Mouse (Mus musculus): ENCODE results near the gene Gtf3c6. TPM values are rescaled to one million over a fixed set of nuclear protein-coding genes. Genes with fewer than 3 reads are reported as not detected.
A peak's percentile ranks its signal among the peaks of the same experiment; 100 is the strongest.

Gene Gtf3c6
- polyA plus RNA-seq, 1 experiment, result 17.2 TPM

- Histone ChIP-seq H3K4me3 (replicated peaks) (no peak overlapping the region), H3K36me3 (replicated peaks; ENCODE audit: low read length) (peaks cover 57% of the 10 kb centered on the region), H3K4me1 (peaks cover 66% of the 10 kb centered on the region), H3K27me3 (replicated peaks) (no peaks in the 10 kb centered on the region), H3K9me3 (no peaks in the 10 kb centered on the region)
- TF ChIP-seq FLI1 (IDR thresholded peaks at IDR 0.05; ENCODE audit: low read length) (no peak), GATA1 (IDR thresholded peaks at IDR 0.05; ENCODE audit: borderline replicate concordance, low read length) (no peak)
Observed at GRCm38 (mm10) chr10:40284179-40284831, 26.4 kb upstream of the Gtf3c6 start.

GRCm38 (mm10) chr10:40283636-40284035 lies 25.7 kb upstream of the Gtf3c6 start:
- Histone ChIP-seq H3K27me3 (replicated peaks) (no peaks in the 10 kb centered on the region), H3K9me3 (no peaks in the 10 kb centered on the region), H3K36me3 (replicated peaks; ENCODE audit: low read length) (peaks cover 56% of the 10 kb centered on the region), H3K4me1 (peaks cover 71% of the 10 kb centered on the region), H3K4me3 (replicated peaks) (no peak overlapping the region)
- TF ChIP-seq FLI1 (IDR thresholded peaks at IDR 0.05; ENCODE audit: low read length) (no peak), GATA1 (IDR thresholded peaks at IDR 0.05; ENCODE audit: borderline replicate concordance, low read length) (no peak)

- Histone ChIP-seq H3K36me3 (replicated peaks; ENCODE audit: low read length) (peaks cover 48% of the 10 kb centered on the region), H3K4me3 (replicated peaks) (no peak overlapping the region), H3K4me1 (peaks cover 78% of the 10 kb centered on the region), H3K9me3 (no peaks in the 10 kb centered on the region), H3K27me3 (replicated peaks) (no peaks in the 10 kb centered on the region)
- TF ChIP-seq FLI1 (IDR thresholded peaks at IDR 0.05; ENCODE audit: low read length) (no peak), GATA1 (IDR thresholded peaks at IDR 0.05; ENCODE audit: borderline replicate concordance, low read length) (no peak)
Observed at GRCm38 (mm10) chr10:40281565-40281964, 23.7 kb upstream of the Gtf3c6 start.

- TF ChIP-seq FLI1 (IDR thresholded peaks at IDR 0.05; ENCODE audit: low read length), result no peak
- no peak for TF ChIP-seq GATA1 (IDR thresholded peaks at IDR 0.05; ENCODE audit: borderline replicate concordance, low read length)
- Histone ChIP-seq H3K36me3 (replicated peaks; ENCODE audit: low read length) (peaks cover 18% of the 10 kb centered on the region), H3K27me3 (replicated peaks) (no peaks in the 10 kb centered on the region), H3K9me3 (no peaks in the 10 kb centered on the region), H3K4me1 (peaks cover 83% of the 10 kb centered on the region), H3K4me3 (replicated peaks) (no peak overlapping the region)
Observed at GRCm38 (mm10) chr10:40278317-40278716, 20.4 kb upstream of the Gtf3c6 start.

- Histone ChIP-seq H3K27me3 (replicated peaks) (no peaks in the 10 kb centered on the region), H3K4me1 (peaks cover 77% of the 10 kb centered on the region), H3K4me3 (replicated peaks) (peak overlapping the region; percentile 85), H3K9me3 (no peaks in the 10 kb centered on the region), H3K36me3 (replicated peaks; ENCODE audit: low read length) (peaks cover 2% of the 10 kb centered on the region)
- TF ChIP-seq FLI1 (IDR thresholded peaks at IDR 0.05; ENCODE audit: low read length), result no peak
- TF ChIP-seq GATA1 (IDR thresholded peaks at IDR 0.05; ENCODE audit: borderline replicate concordance, low read length), result peak; percentile 60; the same call in 2 of the 3 replicates
Observed at GRCm38 (mm10) chr10:40275991-40276390, 18.1 kb upstream of the Gtf3c6 start.

- Histone ChIP-seq H3K27me3 (replicated peaks) (no peaks in the 10 kb centered on the region), H3K4me1 (peaks cover 70% of the 10 kb centered on the region), H3K9me3 (no peaks in the 10 kb centered on the region), H3K4me3 (replicated peaks) (no peak overlapping the region), H3K36me3 (replicated peaks; ENCODE audit: low read length) (no peaks in the 10 kb centered on the region)
- TF ChIP-seq FLI1 (IDR thresholded peaks at IDR 0.05; ENCODE audit: low read length) (no peak), GATA1 (IDR thresholded peaks at IDR 0.05; ENCODE audit: borderline replicate concordance, low read length) (no peak)
Observed at GRCm38 (mm10) chr10:40273938-40274337, 16.0 kb upstream of the Gtf3c6 start.

GRCm38 (mm10) chr10:40271216-40271615 lies 13.3 kb upstream of the Gtf3c6 start:
- Histone ChIP-seq H3K4me1 (peaks cover 58% of the 10 kb centered on the region), H3K36me3 (replicated peaks; ENCODE audit: low read length) (no peaks in the 10 kb centered on the region), H3K4me3 (replicated peaks) (no peak overlapping the region), H3K27me3 (replicated peaks) (no peaks in the 10 kb centered on the region), H3K9me3 (no peaks in the 10 kb centered on the region)
- no peak for TF ChIP-seq FLI1 (IDR thresholded peaks at IDR 0.05; ENCODE audit: low read length)
- no peak for TF ChIP-seq GATA1 (IDR thresholded peaks at IDR 0.05; ENCODE audit: borderline replicate concordance, low read length)

GRCm38 (mm10) chr10:40264920-40265319 lies 7.0 kb upstream of the Gtf3c6 start:
- H3K4me1 ChIP-seq, result peaks cover 55% of the 10 kb centered on the region
- no peaks in the 10 kb centered on the region for H3K36me3 ChIP-seq (replicated peaks; ENCODE audit: low read length)
- H3K9me3 ChIP-seq, result no peaks in the 10 kb centered on the region
- no peak overlapping the region for H3K4me3 ChIP-seq (replicated peaks)
- TF ChIP-seq FLI1 (IDR thresholded peaks at IDR 0.05; ENCODE audit: low read length) (no peak), GATA1 (IDR thresholded peaks at IDR 0.05; ENCODE audit: borderline replicate concordance, low read length) (no peak)
- no peaks in the 10 kb centered on the region for H3K27me3 ChIP-seq (replicated peaks)

GRCm38 (mm10) chr10:40263691-40264090 lies 5.8 kb upstream of the Gtf3c6 start:
- Histone ChIP-seq H3K9me3 (no peaks in the 10 kb centered on the region), H3K4me1 (peaks cover 56% of the 10 kb centered on the region), H3K27me3 (replicated peaks) (no peaks in the 10 kb centered on the region), H3K4me3 (replicated peaks) (peak overlapping the region; percentile 38), H3K36me3 (replicated peaks; ENCODE audit: low read length) (no peaks in the 10 kb centered on the region)
- no peak for TF ChIP-seq GATA1 (IDR thresholded peaks at IDR 0.05; ENCODE audit: borderline replicate concordance, low read length)
- TF ChIP-seq FLI1 (IDR thresholded peaks at IDR 0.05; ENCODE audit: low read length), result no peak

GRCm38 (mm10) chr10:40262200-40262599 lies 4.3 kb upstream of the Gtf3c6 start:
- no peak for TF ChIP-seq GATA1 (IDR thresholded peaks at IDR 0.05; ENCODE audit: borderline replicate concordance, low read length)
- no peak for TF ChIP-seq FLI1 (IDR thresholded peaks at IDR 0.05; ENCODE audit: low read length)
- no peak overlapping the region for H3K4me3 ChIP-seq (replicated peaks)
- H3K4me1 ChIP-seq, result peaks cover 52% of the 10 kb centered on the region
- H3K9me3 ChIP-seq, result no peaks in the 10 kb centered on the region
- no peaks in the 10 kb centered on the region for H3K36me3 ChIP-seq (replicated peaks; ENCODE audit: low read length)
- H3K27me3 ChIP-seq (replicated peaks), result no peaks in the 10 kb centered on the region
